Mouse (Mus musculus) bone marrow, adult 2 months (tissue): ENCODE measurements around the gene Jmjd1c.

Source experiments
- CTCF ChIP-seq: fragments of 200-500 bp; IDR thresholded peaks from 2 replicates; pipeline ENCODE4 v1.5.1; 2011; ENCODE audit warnings: low read length, control low read depth; ENCODE audit not compliant: control insufficient read depth, insufficient read depth
- POLR2A ChIP-seq: fragments of 200-500 bp; IDR thresholded peaks from 2 replicates; pipeline ENCODE4 v1.6.1; 2011; ENCODE audit warnings: low read depth, mild to moderate bottlenecking, control low read depth, low read length, borderline replicate concordance; ENCODE audit not compliant: control insufficient read depth

DNA sequence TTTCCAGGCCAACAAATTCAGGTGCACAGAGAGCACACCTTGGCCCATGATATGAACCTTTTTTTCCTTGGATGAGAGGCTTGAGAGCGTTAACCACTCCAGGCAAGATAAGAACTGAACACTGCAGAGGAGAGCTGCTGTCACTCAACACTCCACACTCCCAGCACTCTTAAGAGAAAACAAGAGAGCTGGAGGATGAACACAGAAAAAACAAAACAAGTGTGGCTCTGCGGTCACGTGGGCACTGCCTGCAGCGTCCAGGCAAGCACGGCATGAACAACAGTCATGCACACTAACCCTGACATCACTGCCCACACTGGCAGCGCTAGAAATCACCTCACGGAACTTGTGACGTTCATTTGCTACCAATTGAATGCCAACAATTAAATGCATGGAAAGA, 185.9 kb downstream of the Jmjd1c start:
- no peak for TF ChIP-seq CTCF
- TF ChIP-seq POLR2A, result no peak
